Mouse (Mus musculus) lung, postnatal 4 days (tissue): Measurements from ENCODE around the gene Pnpla1.
A peak's percentile ranks its signal among the peaks of the same experiment; 100 is the strongest.

Experiments used
- DNase-seq, 2 experiments: peaks; one replicate each; pipeline ENCODE4 v3.0.0; 2021

Pnpla1 gene

GRCm38 (mm10) chr17:28843665-28844064, 14.5 kb upstream of the Pnpla1 start:
- no peak for DNase-seq

- no peak for DNase-seq
Measured at GRCm38 (mm10) chr17:28846974-28847617, 11.1 kb upstream of the Pnpla1 start.

GRCm38 (mm10) chr17:28850511-28850910, 7.7 kb upstream of the Pnpla1 start:
- no peak for DNase-seq

DNA sequence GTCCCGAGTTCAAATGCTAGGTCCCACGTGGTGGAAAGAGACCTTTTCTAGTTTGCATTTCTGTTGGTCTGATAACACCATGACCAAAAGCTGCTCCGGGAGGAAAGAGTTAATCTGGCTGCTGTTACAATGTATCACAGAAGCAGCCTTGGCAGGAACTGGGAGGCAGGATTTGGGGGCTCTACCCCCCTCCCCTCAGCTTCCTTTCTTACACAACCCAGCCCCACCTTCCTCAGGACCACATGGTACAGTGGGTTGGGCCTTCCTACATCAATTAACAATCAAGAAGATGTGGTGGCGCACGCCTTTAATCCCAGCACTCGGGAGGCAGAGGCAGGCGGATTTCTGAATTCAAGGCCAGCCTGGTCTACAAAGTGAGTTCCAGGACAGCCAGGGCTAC, 3.8 kb upstream of the Pnpla1 start:
- DNase-seq: no peak

GRCm38 (mm10) chr17:28855166-28855885, 2.9 kb upstream of the Pnpla1 start:
- DNase-seq: no peak

DNA sequence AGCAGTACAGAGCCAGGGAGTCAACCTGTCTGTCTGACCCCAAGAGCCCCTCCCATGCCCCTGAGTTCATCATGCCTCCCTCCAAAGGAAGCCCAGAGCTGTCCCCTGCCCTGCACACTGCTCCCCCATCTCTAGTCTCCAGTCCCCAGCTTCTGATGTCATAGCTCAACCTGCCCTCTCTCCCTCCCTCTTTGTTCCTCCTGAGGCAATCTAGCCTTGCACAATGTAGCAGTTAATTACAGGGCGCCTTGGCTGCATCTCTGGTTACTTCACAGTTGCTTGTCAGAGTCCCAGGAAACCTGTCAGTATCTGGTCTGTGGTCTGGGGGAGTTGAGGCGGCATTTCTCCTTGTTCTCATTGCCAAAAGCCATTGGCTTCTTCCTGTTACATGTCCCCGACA, 2.2 kb upstream of the Pnpla1 start:
- DNase-seq: peak; percentile 20 to 47

DNA sequence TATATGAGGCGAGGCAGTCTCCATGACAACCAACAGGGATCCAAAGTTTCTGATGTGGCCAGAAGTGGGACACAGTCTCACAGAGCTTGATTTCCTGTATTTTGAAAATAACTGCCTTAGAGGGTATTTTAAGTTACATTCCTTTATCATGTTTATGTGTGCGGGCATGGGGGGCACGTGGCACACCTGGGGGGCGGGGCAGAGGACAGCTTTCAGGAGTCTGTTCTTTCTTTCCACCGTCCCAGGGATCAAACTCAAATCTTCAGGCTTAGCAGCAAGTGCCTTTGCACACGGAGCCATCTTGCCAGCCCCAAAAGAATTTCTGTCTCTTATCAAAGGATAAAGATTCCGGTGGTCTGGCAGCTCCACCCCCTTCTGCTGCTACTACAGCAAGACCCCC, 5.7 kb downstream of the Pnpla1 start:
- no peak for DNase-seq

- no peak for DNase-seq
Measured at GRCm38 (mm10) chr17:28864464-28864863, 6.3 kb downstream of the Pnpla1 start.

GRCm38 (mm10) chr17:28866921-28867320, 8.7 kb downstream of the Pnpla1 start:
- DNase-seq: no peak

DNA sequence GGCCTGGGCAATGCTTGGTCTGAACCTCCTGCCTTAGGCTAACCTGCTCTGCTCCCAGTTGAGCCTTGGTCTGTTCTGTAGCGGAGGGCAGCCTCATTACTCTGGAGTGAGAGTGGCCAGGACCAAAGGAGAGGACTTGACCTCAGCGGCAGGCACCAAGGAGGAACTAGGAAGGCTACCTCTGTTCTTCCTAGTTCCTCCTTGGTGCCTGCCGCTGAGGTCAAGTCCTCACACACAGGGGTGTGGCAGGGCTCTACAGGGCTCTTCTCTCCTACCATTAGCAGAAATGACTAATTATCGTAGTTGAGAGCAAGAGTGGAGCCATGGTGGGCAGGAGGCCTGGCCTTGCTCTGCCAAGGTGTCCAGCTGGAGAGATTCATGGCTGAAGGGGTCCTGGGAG, 9.2 kb downstream of the Pnpla1 start:
- no peak for DNase-seq

- no peak for DNase-seq
Measured at GRCm38 (mm10) chr17:28869412-28870110, 11.3 kb downstream of the Pnpla1 start.

DNA sequence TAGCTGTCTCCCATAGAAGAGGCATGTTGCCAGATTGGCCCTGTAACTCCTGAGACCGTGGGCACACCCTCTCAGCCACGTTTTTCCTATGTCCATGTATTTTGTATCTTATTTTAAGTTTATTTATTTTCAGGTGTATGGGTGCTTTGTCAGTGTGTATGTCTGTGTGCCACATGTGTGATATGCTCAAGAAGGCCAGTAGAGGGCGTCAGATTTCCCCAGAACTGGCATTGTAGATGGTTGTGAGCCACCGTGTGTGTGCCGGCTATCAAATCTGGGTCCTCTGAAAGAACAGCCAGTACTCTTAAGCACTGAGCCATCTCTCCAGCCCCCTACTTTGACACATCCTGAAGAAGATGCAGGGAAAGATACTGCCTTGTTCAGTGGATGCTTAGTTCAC, 12.2 kb downstream of the Pnpla1 start:
- DNase-seq: no peak

DNA sequence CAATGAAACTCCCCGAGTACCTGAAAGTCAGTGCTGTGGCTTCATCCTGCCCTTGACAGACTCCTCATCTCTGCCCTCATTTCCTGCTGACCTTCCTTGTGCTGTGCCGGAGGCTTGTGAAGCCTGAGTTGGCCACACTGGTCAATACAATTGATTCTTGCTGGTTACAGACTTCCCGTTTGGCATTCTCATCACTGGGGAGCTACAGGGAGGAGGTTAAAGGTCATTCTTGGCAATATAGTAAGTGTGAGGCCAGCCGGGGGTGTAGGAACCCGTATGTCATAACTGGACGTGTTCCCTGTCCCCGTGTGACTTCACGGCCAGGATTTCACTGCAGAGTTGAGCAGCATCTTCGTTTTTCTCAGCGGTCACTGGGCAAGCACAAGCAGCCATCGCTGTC, 13.6 kb downstream of the Pnpla1 start:
- no peak for DNase-seq

GRCm38 (mm10) chr17:28872322-28872721, 14.1 kb downstream of the Pnpla1 start:
- DNase-seq: no peak

GRCm38 (mm10) chr17:28874216-28874615, 16.0 kb downstream of the Pnpla1 start:
- no peak for DNase-seq

DNA sequence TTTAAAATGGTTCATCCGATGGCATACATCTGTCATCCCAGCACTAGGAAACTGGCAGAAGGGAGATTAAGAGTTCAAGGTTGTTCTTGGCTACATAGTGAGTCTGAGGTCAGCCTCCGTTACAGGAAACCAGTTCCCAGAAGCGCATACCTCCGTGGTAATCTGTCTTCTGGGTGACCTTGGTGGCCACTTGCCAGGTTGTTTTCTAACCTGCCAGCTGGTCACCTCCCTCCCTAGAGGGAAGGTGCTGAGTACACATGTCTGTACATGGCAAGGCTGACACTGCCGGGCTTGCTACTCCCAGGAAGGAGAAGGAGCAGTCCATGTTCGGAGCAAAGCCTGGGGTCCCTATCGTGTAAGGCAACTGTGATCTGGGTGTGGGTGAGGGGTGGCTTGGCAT, 16.6 kb downstream of the Pnpla1 start:
- peak in 1 of 2 experiments; percentile 28 for DNase-seq

DNA sequence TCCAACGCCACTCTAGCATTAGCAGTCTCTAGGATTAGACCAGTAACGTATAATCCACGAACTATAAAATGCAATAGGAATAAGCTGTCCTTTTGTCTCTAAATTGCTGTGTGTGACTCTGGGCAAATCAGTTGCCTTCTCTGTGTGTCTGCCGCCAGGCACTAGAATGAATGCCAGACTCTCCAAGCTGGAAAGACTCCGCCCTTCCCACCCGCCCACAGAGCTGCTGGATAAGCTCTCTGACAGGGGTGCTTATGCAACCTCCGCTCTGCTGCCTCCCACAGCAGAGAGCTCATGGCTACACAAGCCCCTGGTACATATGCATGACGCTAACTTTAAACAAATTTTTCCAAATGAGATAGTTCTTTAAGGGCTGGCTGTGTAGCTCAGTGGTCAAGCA, 17.1 kb downstream of the Pnpla1 start:
- DNase-seq: peak; percentile 47 to 71

DNA sequence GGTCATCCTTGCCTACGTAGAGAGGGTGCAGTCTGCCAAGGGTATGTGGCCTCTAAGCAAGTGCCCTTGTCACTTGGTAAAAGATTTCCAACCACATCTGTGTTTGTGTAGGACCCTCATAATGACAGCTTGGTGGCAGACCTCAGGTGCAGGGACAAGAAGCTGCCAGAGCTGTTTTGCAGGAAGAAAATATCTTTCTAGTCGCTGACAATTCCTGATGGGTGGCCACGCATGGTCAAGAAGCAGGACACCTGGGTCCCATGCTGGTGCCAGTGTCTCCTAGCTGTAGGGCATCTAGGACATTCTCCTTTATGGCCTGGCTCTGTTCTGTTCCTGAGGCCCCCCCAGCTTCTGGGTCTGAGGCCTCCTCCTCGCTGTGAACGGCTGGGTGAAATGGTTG, 18.1 kb downstream of the Pnpla1 start:
- no peak for DNase-seq

GRCm38 (mm10) chr17:28876821-28877220, 18.6 kb downstream of the Pnpla1 start:
- peak in 1 of 2 experiments; percentile 38 for DNase-seq

DNA sequence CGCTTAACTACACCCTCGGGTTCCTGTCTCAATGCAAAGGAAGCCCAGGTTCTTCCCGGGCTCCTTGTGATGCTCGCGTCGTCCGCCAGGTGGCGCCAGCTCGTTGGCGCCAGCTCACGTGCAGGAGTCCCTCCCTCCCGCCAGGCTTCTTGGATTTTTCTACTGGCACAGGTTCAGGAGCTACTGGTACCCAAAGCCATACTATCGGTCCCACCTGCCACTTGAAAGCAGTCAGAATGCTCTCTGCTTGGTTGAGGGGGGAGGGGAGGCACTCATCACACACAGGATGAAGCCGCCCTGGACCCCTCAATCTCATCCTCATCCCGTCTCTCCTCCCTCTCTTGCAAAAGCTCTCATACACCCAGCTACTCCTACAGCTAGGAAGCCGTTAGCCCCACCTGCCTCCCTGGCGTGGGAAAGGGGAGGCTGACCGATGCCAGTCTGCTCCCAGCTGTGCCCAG, 21.8 kb downstream of the Pnpla1 start:
- DNase-seq: peak; percentile 76 to 81

GRCm38 (mm10) chr17:28882316-28882715, 24.1 kb downstream of the Pnpla1 start:
- DNase-seq: peak; percentile 76 to 77

DNA sequence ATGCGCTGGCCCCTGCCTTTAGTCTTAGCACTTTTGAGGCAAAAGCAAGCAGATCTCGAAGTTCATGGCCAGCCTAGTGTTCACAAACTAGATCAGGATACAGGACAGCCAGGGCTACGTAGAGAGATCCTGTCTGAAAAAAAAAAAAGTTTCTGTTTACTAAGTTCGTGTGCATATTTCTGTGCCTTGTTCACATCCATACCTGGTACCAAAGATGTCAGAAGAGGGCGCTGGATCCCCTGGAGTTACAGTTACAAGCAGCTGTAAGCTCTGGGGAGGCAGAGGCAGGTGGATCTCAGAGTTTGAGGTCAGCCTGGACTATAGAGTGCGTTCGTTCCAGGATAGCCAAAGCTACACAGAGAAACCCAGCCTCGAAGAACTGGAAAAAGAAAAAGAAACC, 24.6 kb downstream of the Pnpla1 start:
- DNase-seq: no peak

GRCm38 (mm10) chr17:28883941-28884516, 25.8 kb downstream of the Pnpla1 start:
- no peak for DNase-seq

GRCm38 (mm10) chr17:28885231-28885630, 27.0 kb downstream of the Pnpla1 start:
- DNase-seq: no peak
